Mouse (Mus musculus): Measurements from ENCODE around the gene Rnf157.

GRCm38 (mm10) chr11:116307019-116307725 lies 105.7 kb downstream of the Rnf157 start, which contains the start of gene Exoc7:
- no peak for TF ChIP-seq POLR2A (IDR thresholded peaks at IDR 0.05; ENCODE audit: low read depth, low read length)
- no peak for TF ChIP-seq TCF12 (IDR thresholded peaks at IDR 0.05; ENCODE audit: low read depth, low read length)
- TF ChIP-seq SMC3 (IDR thresholded peaks at IDR 0.05; ENCODE audit: low read depth, low read length) = no peak
- TF ChIP-seq CTCF (conservative IDR thresholded peaks at IDR 0.05 in 1 of 2, IDR thresholded peaks at IDR 0.05 in 1 of 2; ENCODE audit: low read depth in 2 of 2, low read length in 2 of 2) = no peak
- TF ChIP-seq MEF2A (IDR thresholded peaks at IDR 0.05; ENCODE audit: borderline replicate concordance, low read depth, low read length) = no peak
- TF ChIP-seq KAT2A (IDR thresholded peaks at IDR 0.05; ENCODE audit: insufficient replicate concordance, low read length) = no peak
- TF ChIP-seq EP300 (IDR thresholded peaks at IDR 0.05; ENCODE audit: low read length) = no peak
- no peak for TF ChIP-seq E2F4 (IDR thresholded peaks at IDR 0.05; ENCODE audit: insufficient replicate concordance, low read depth, low read length)
- TF ChIP-seq MXI1 (IDR thresholded peaks at IDR 0.05; ENCODE audit: low read depth, low read length) = no peak
- TF ChIP-seq TBP (conservative IDR thresholded peaks at IDR 0.05; ENCODE audit: low read depth, low read length) = no peak
- no peak for TF ChIP-seq MAFK (IDR thresholded peaks at IDR 0.05; ENCODE audit: insufficient replicate concordance, low read length)
- TF ChIP-seq GABPA (IDR thresholded peaks at IDR 0.05; ENCODE audit: insufficient replicate concordance, low read depth, low read length) = no peak

All from CH12.LX (cell line).